Mouse (Mus musculus) heart, adult 2 months (tissue): ENCODE measurements around the gene Olfr456.

Experiments
- CTCF ChIP-seq: fragments of 200-600 bp; IDR thresholded peaks from 2 replicates; pipeline ENCODE4 v1.8.1; 2022; ENCODE audit warnings: antibody characterized with exemption, mild to moderate bottlenecking, moderate library complexity
- EP300 ChIP-seq: fragments of 200-500 bp; IDR thresholded peaks from 2 replicates; pipeline ENCODE4 v1.6.1; 2011; ENCODE audit warnings: low read depth, low read length, control low read depth; ENCODE audit not compliant: insufficient read depth

- TF ChIP-seq CTCF: no peak
- TF ChIP-seq EP300: no peak
Observed at GRCm38 (mm10) chr6:42447381-42447780, 39.6 kb downstream of the Olfr456 start.
